Mouse (Mus musculus) CH12.LX (cell line): ENCODE results near the gene Tmem176b. TPM values are rescaled to one million over a fixed set of nuclear protein-coding genes. Genes with fewer than 3 reads are reported as not detected.

ENCODE experiments used
- DNase-seq: peaks from one replicate; pipeline ENCODE4 v3.0.0-alpha.2; 2013; ENCODE audit errors: extremely low read depth
- H3K27ac ChIP-seq: 2 replicates; pipeline ENCODE4 v1.5.1; 2012; ENCODE audit warnings: low read depth, mild to moderate bottlenecking, control low read depth, moderate library complexity; ENCODE audit not compliant: insufficient read depth
- H3K27me3 ChIP-seq: replicated peaks from 2 replicates; pipeline ENCODE3; 2012; ENCODE audit warnings: inconsistent platforms
- H3K36me3 ChIP-seq, 2 experiments: replicated peaks in 1 of 2; 2 replicates each; pipeline versions ENCODE3 to v1.6.1; 2012; ENCODE audit warnings: inconsistent platforms in 1 of 2, low read length in 1 of 2, mild to moderate bottlenecking in 1 of 2, mixed read lengths in 1 of 2, moderate library complexity in 1 of 2; ENCODE audit not compliant: control insufficient read depth in 1 of 2, insufficient read depth in 1 of 2
- H3K4me1 ChIP-seq, 2 experiments: 2 replicates each; pipeline ENCODE4 v1.6.1; 2012; ENCODE audit warnings: inconsistent platforms in 1 of 2, moderate library complexity in 1 of 2; ENCODE audit not compliant: insufficient read depth in 2 of 2, control insufficient read depth in 1 of 2
- H3K4me2 ChIP-seq: 2 replicates; pipeline ENCODE4 v1.6.1; 2012; ENCODE audit warnings: low read depth, mild to moderate bottlenecking, control low read depth; ENCODE audit not compliant: poor library complexity, insufficient read depth, severe bottlenecking
- H3K4me3 ChIP-seq, 3 experiments: fragments of 150-350 bp in 1 of 3; sonication (generic) in 1 of 3; replicated peaks in 1 of 3; 2 replicates each; pipeline versions ENCODE3 to v1.5.1; 2011 to 2012; ENCODE audit warnings: low read depth in 2 of 3, low read length in 2 of 3, mild to moderate bottlenecking in 2 of 3, moderate library complexity in 2 of 3, control low read depth in 1 of 3, improper control_type of control experiment in 1 of 3, inconsistent platforms in 1 of 3, mixed read lengths in 1 of 3; ENCODE audit not compliant: poor library complexity in 1 of 3
- H3K79me2 ChIP-seq: replicated peaks from 2 replicates; pipeline ENCODE4 v1.6.1; 2012; ENCODE audit warnings: mild to moderate bottlenecking, moderate library complexity; ENCODE audit not compliant: control insufficient read depth, poor library complexity, insufficient read depth, severe bottlenecking; ENCODE audit errors: extremely low read depth
- H3K9ac ChIP-seq: 2 replicates; pipeline ENCODE4 v1.6.1; 2012; ENCODE audit warnings: low read depth, mild to moderate bottlenecking, control low read depth, moderate library complexity; ENCODE audit not compliant: insufficient read depth
- H3K9me3 ChIP-seq: replicated peaks from 2 replicates; pipeline ENCODE3; 2012; ENCODE audit warnings: low read length, inconsistent platforms, mixed read lengths
- CHD2 ChIP-seq: IDR thresholded peaks from 2 replicates; pipeline ENCODE4 v1.6.1; 2011; ENCODE audit warnings: low read length, improper control_type of control experiment
- CTCF ChIP-seq, 2 experiments: IDR thresholded peaks in 1 of 2; conservative IDR thresholded peaks in 1 of 2; 2 replicates each; pipeline ENCODE4 v1.5.1; 2011 to 2012; ENCODE audit warnings: low read depth in 2 of 2, low read length in 2 of 2, improper control_type of control experiment in 1 of 2, inconsistent platforms in 1 of 2, mild to moderate bottlenecking in 1 of 2, moderate library complexity in 1 of 2
- E2F4 ChIP-seq: IDR thresholded peaks from 2 replicates; pipeline ENCODE4 v1.6.1; 2011; ENCODE audit warnings: low read depth, low read length, improper control_type of control experiment; ENCODE audit not compliant: insufficient replicate concordance
- EP300 ChIP-seq: IDR thresholded peaks from 2 replicates; pipeline ENCODE4 v1.6.1; 2011; ENCODE audit warnings: low read length, improper control_type of control experiment
- GABPA ChIP-seq: IDR thresholded peaks from 2 replicates; pipeline ENCODE4 v1.6.1; 2012; ENCODE audit warnings: low read depth, low read length, improper control_type of control experiment, inconsistent platforms; ENCODE audit not compliant: insufficient replicate concordance
- HCFC1 ChIP-seq: IDR thresholded peaks from 2 replicates; pipeline ENCODE4 v1.6.1; 2012; ENCODE audit warnings: low read depth, mild to moderate bottlenecking, inconsistent platforms, low read length, improper control_type of control experiment
- IRF4 ChIP-seq: IDR thresholded peaks from 2 replicates; pipeline ENCODE4 v1.6.1; 2014; ENCODE audit warnings: low read depth, mild to moderate bottlenecking, inconsistent platforms, low read length, improper control_type of control experiment
- JUN ChIP-seq: IDR thresholded peaks from 2 replicates; pipeline ENCODE4 v1.6.1; 2011; ENCODE audit warnings: low read depth, mild to moderate bottlenecking, low read length, improper control_type of control experiment, moderate library complexity; ENCODE audit not compliant: insufficient read depth
- KAT2A ChIP-seq: IDR thresholded peaks from 2 replicates; pipeline ENCODE4 v1.6.1; 2012; ENCODE audit warnings: low read length, improper control_type of control experiment, inconsistent platforms; ENCODE audit not compliant: insufficient replicate concordance
- MAFK ChIP-seq: IDR thresholded peaks from 2 replicates; pipeline ENCODE4 v1.6.1; 2011; ENCODE audit warnings: low read length, improper control_type of control experiment; ENCODE audit not compliant: insufficient replicate concordance
- MAX ChIP-seq: IDR thresholded peaks from 2 replicates; pipeline ENCODE4 v1.6.1; 2011; ENCODE audit warnings: low read length, improper control_type of control experiment
- MAZ ChIP-seq: IDR thresholded peaks from 2 replicates; pipeline ENCODE4 v1.6.1; 2012; ENCODE audit warnings: low read depth, mild to moderate bottlenecking, inconsistent platforms, low read length, improper control_type of control experiment, moderate library complexity
- MEF2A ChIP-seq: IDR thresholded peaks from 2 replicates; pipeline ENCODE4 v1.6.1; 2014; ENCODE audit warnings: low read depth, mild to moderate bottlenecking, inconsistent platforms, low read length, improper control_type of control experiment, borderline replicate concordance
- MYC ChIP-seq: IDR thresholded peaks from 2 replicates; pipeline ENCODE4 v1.6.1; 2011; ENCODE audit warnings: low read depth, mild to moderate bottlenecking, improper control_type of control experiment, low read length
- NRF1 ChIP-seq: IDR thresholded peaks from 2 replicates; pipeline ENCODE4 v1.6.1; 2014; ENCODE audit warnings: low read depth, mild to moderate bottlenecking, inconsistent platforms, low read length, improper control_type of control experiment, moderate library complexity
- POLR2A ChIP-seq: IDR thresholded peaks from 2 replicates; pipeline ENCODE4 v1.6.1; 2011; ENCODE audit warnings: low read depth, mild to moderate bottlenecking, improper control_type of control experiment, low read length
- RAD21 ChIP-seq: IDR thresholded peaks from 2 replicates; pipeline ENCODE4 v1.6.1; 2011; ENCODE audit warnings: low read depth, mild to moderate bottlenecking, low read length, improper control_type of control experiment, moderate library complexity
- SMC3 ChIP-seq: IDR thresholded peaks from 2 replicates; pipeline ENCODE4 v1.6.1; 2011; ENCODE audit warnings: low read depth, low read length, improper control_type of control experiment
- TBP ChIP-seq: conservative IDR thresholded peaks from 2 replicates; pipeline ENCODE4 v1.6.1; 2011; ENCODE audit warnings: low read depth, low read length, improper control_type of control experiment
- TCF12 ChIP-seq: IDR thresholded peaks from 2 replicates; pipeline ENCODE4 v1.6.1; 2014; ENCODE audit warnings: low read depth, mild to moderate bottlenecking, inconsistent platforms, low read length, improper control_type of control experiment
- UBTF ChIP-seq: IDR thresholded peaks from 2 replicates; pipeline ENCODE4 v1.6.1; 2012; ENCODE audit warnings: low read depth, mild to moderate bottlenecking, inconsistent platforms, low read length, improper control_type of control experiment, moderate library complexity
- ZC3H11A ChIP-seq: IDR thresholded peaks from 2 replicates; pipeline ENCODE4 v1.6.1; 2012; ENCODE audit warnings: low read depth, mild to moderate bottlenecking, inconsistent platforms, low read length, improper control_type of control experiment
- ZKSCAN1 ChIP-seq: IDR thresholded peaks from 2 replicates; pipeline ENCODE4 v1.6.1; 2012; ENCODE audit warnings: low read depth, inconsistent platforms, low read length, improper control_type of control experiment, borderline replicate concordance
- ZMIZ1 ChIP-seq: IDR thresholded peaks from 2 replicates; pipeline ENCODE4 v1.6.1; 2012; ENCODE audit warnings: low read depth, mild to moderate bottlenecking, inconsistent platforms, low read length, improper control_type of control experiment
- ZNF384 ChIP-seq: IDR thresholded peaks from 2 replicates; pipeline ENCODE4 v1.6.1; 2012; ENCODE audit warnings: low read depth, low read length, improper control_type of control experiment, inconsistent platforms
- dilution Hi-C: fragments of 300-500 bp; cut with MboI; formaldehyde crosslinking; loops from 2 replicates; pipeline ENCODE4 v1.14.3; 2020; ENCODE audit warnings: low sequenced_read_pairs; ENCODE audit not compliant: extremely low pct_unique_long_range_greater_than_20kb, extremely low pct_ligation_motif_present
- in situ Hi-C: fragments of 300-500 bp; cut with MboI; formaldehyde crosslinking; loops from 3 replicates; pipeline ENCODE4 v1.14.3; 2019; ENCODE audit warnings: low sequenced_read_pairs, low pct_ligation_motif_present, low pct_unique_long_range_greater_than_20kb, mixed read lengths
- polyA plus RNA-seq: library from polyadenylated mRNA; unstranded; fragments of >175 nt; gene quantifications from 2 replicates; pipeline ENCODE4 v1.2.1, GENCODE M21; 2012; ENCODE audit warnings: low read depth; ENCODE audit not compliant: insufficient read length
- total RNA-seq, 2 experiments: library from RNA; depleted of rRNA; stranded (reverse); fragments of 300-350 nt in 1 of 2; fragments of >200 nt in 1 of 2; gene quantifications; 2 replicates each; pipeline ENCODE4 v1.2.3; 2012 to 2014

Tmem176b gene
- total and polyA plus RNA-seq, 3 experiments = 43.3 to 162 (median 89.8) TPM

DNA sequence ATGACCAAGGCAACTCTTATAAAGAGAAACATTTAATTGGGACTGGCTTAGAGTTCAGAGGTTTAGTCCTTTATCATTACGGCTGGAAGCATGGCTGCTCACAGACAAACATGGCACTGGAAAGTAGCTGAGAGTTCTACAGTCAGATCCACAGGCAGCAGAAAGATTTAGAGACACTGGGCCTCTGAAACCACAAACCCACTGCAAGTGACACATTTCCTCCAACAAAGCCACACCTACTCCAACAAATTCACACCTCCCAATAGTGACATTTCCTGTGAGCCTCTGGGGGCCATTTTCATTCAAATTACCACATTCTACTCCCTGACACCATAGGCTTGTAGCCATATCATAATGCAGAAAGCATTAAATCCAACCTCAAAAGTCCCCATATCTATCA lies 39.4 kb downstream of the Tmem176b start (continued):
- TF ChIP-seq MEF2A (no peak), CTCF (conservative IDR thresholded peaks at IDR 0.05 in 1 of 2, IDR thresholded peaks at IDR 0.05 in 1 of 2; ENCODE audit: low read depth in 2 of 2, low read length in 2 of 2) (no peak), HCFC1 (no peak)

- Histone ChIP-seq H3K27me3 (no peaks in the 10 kb centered on the region), H3K4me1 (peaks cover 0 to 7% of the 10 kb centered on the region in 2 experiments; a peak in 1 of 4 replicates), H3K4me3 (no peak overlapping the region), H3K9ac (no peak overlapping the region), H3K79me2 (no peaks in the 10 kb centered on the region), H3K36me3 (no peaks in the 10 kb centered on the region), H3K27ac (no peak overlapping the region), H3K4me2 (no peak overlapping the region), H3K9me3 (no peaks in the 10 kb centered on the region)
- dilution Hi-C loops (no loop called here), in situ Hi-C loops (no loop called here)
- TF ChIP-seq ZNF384 = no peak
- no peak for TF ChIP-seq KAT2A
- TF ChIP-seq MEF2A = no peak
- TF ChIP-seq RAD21 = no peak
- no peak for TF ChIP-seq HCFC1
- no peak for TF ChIP-seq E2F4
- TF ChIP-seq CHD2 = no peak
- TF ChIP-seq TCF12 = no peak
- no peak for TF ChIP-seq MAZ
- no peak for TF ChIP-seq MYC
- no peak for TF ChIP-seq ZKSCAN1
- no peak for TF ChIP-seq ZMIZ1
- TF ChIP-seq JUN = no peak
- TF ChIP-seq CTCF (conservative IDR thresholded peaks at IDR 0.05 in 1 of 2, IDR thresholded peaks at IDR 0.05 in 1 of 2; ENCODE audit: low read depth in 2 of 2, low read length in 2 of 2) = no peak
- no peak for TF ChIP-seq POLR2A
- no peak for TF ChIP-seq GABPA
- TF ChIP-seq UBTF = no peak
- no peak for TF ChIP-seq MAX
- TF ChIP-seq MAFK = no peak
- DNase-seq = no peak
Observed at GRCm38 (mm10) chr6:48787867-48788266, 53.4 kb downstream of the Tmem176b start.

- TF ChIP-seq MEF2A (no peak), EP300 (no peak), IRF4 (no peak), TBP (no peak), MAZ (no peak), POLR2A (no peak), TCF12 (no peak), UBTF (no peak), NRF1 (no peak), SMC3 (no peak), ZC3H11A (no peak)
- dilution Hi-C loops = no loop called here
- no peak overlapping the region for H3K4me3 ChIP-seq
Observed at GRCm38 (mm10) chr6:48785601-48786000, 55.7 kb downstream of the Tmem176b start.

More at GRCm38 (mm10) chr6:48785601-48786000, 55.7 kb downstream of the Tmem176b start:
- no peak overlapping the region for H3K27ac ChIP-seq
- H3K4me2 ChIP-seq = no peak overlapping the region
- no peaks in the 10 kb centered on the region for H3K36me3 ChIP-seq
- H3K9ac ChIP-seq = no peak overlapping the region
- peaks cover 0 to 7% of the 10 kb centered on the region in 2 experiments; a peak in 1 of 4 replicates for H3K4me1 ChIP-seq
- DNase-seq = no peak
- in situ Hi-C loops = no loop called here
- H3K79me2 ChIP-seq = no peaks in the 10 kb centered on the region
- no peaks in the 10 kb centered on the region for H3K9me3 ChIP-seq
- H3K27me3 ChIP-seq = no peaks in the 10 kb centered on the region
